Mouse (Mus musculus) ovary, postnatal 14 days (tissue): ENCODE data around the gene Nfx1.

Source experiments
- DNase-seq: peaks from one replicate; pipeline ENCODE4 v3.0.0; 2022; ENCODE audit warnings: low spot score

Gene Nfx1

GRCm38 (mm10) chr4:40976651-40977050 lies 5.9 kb downstream of the Nfx1 start:
- DNase-seq: no peak

DNA sequence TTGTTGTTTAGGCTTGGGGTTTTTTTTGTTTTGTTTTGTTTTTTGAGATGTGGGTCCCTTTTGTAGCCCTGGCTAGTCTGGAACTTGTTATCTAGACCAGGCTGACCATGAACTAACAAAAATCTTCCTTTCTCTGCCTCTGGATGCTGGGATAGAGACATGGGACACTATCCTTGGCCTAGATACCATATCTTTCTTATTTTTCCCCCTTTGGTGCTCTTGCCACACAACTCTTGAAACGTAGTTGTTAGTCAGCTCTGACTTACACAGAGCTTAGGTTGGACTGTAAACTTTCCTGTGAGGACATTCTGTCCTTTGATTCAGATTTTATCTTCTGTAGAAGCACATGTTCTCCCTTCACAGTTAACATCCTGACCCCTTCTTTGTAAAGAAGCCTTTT lies 8.7 kb downstream of the Nfx1 start:
- no peak for DNase-seq

GRCm38 (mm10) chr4:40982486-40982885 lies 11.8 kb downstream of the Nfx1 start:
- DNase-seq: no peak

DNA sequence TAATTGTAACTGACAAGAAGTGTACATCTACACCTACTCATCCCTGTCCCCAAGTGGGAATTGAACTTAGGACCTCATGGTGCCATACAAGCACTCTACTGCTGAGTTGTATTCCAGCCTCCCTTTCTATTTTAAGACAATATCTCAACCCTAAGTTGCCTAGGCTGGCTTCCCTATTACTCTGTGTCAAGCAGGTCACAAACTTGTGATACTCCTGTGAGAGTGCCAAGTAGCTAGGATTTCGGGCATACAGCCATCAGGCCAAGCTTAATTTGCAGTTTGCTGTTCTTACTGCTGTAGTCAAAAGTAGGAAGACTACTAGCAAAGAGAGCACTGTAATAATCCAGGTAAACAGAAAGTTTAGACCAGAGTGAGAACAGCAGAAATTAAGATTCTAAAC lies 13.0 kb downstream of the Nfx1 start:
- DNase-seq: no peak

DNA sequence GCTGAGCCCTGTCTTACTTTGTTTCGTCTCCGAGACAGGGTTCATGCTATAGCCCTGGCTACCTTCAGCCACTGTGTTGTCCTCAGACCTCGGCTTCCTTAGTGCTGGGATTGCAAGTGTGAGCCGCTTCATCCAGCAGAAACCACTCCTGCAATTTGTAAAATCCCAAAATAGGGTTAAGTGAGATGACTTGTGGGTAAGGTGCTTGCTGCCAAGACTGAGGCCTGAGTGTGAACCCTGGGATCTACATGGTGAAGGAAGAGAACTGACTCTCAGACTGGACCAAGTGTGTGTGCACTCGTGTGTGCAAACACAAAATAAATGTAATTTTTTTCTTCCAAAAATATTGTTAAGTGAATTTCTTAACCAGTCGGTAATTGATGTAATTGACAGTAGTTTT lies 18.9 kb downstream of the Nfx1 start:
- no peak for DNase-seq

DNA sequence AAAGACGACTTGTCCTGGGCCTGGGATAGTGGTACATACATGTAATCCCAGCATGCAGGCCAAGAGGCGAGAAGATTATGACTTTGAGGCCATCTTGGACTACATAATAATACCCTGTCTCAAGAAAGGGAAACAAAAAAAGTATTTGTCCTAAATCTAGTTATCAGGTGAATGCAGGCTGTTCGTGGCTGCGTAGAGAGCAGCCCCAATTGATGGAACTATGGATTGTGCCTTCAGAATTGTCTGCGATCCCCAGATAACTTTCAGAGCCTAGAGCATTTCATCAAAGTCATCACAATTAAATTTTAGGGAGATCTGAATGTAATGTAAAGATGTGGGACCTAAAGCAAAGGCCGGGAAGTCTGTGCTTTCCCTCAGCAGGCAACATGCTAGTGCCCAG lies 25.6 kb downstream of the Nfx1 start:
- DNase-seq: no peak

GRCm38 (mm10) chr4:40997916-40998315 lies 27.2 kb downstream of the Nfx1 start:
- no peak for DNase-seq

- DNase-seq: no peak
Measured at GRCm38 (mm10) chr4:41000271-41000670, 29.6 kb downstream of the Nfx1 start.

DNA sequence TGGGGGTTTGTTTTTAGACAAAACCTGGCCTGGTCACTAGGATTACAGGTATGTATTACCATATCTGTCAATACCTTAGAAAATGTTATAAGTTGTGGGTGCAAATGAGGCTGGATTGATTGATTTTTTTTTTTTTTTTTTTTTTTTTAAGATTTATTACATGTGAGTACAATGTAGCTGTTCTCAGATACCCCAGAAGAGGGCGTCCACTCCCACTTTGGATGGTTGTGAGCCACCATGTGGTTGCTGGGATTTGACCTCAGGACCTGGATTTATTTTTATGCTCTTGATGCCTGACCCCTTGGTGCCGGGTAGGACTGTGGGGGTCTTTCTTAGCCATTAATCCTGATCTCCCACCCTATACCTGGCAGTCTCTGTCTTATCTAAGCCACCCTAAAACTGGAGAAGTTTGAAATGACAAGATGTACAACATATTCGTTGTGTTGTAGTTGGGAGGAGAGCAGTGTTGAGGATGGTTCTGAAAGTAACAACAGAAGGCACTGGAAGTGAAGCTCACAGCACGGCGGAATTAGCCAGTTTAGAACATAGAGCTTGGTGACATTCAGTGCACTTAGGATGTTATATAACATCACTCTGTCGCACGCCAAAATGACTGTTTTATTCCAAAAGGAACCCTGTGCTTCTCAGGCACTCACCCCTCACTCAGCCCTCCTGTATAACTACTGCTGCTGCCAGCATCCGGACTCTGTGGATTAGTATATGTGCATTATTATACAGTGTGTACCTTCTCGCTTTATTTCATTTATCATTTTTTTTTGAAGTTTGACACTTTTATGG lies 30.3 kb downstream of the Nfx1 start:
- no peak for DNase-seq

GRCm38 (mm10) chr4:41013351-41013750 lies 42.6 kb downstream of the Nfx1 start:
- no peak for DNase-seq

GRCm38 (mm10) chr4:41015798-41016197 lies 45.1 kb downstream of the Nfx1 start:
- no peak for DNase-seq

DNA sequence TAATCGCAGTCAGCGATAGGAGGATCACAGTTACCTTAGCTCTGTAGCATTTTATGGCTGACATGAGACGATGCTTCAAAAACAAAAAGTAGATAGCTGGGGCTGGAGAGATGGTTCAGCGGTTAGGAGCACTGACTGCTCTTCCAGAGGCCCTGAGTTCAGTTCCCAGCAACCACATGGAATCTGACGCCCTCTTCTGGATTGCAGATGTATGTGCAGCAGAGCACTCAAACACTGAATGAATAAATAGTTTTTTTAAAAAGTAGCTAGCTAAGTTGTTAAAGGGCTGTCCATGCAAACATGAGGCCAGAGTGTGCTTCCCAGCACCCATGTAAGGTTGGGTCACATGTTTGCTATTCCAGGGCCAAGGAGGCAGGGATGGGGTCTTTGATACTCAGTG lies 50.4 kb downstream of the Nfx1 start:
- no peak for DNase-seq

- no peak for DNase-seq
Measured at GRCm38 (mm10) chr4:41026086-41026787, 55.5 kb downstream of the Nfx1 start.

DNA sequence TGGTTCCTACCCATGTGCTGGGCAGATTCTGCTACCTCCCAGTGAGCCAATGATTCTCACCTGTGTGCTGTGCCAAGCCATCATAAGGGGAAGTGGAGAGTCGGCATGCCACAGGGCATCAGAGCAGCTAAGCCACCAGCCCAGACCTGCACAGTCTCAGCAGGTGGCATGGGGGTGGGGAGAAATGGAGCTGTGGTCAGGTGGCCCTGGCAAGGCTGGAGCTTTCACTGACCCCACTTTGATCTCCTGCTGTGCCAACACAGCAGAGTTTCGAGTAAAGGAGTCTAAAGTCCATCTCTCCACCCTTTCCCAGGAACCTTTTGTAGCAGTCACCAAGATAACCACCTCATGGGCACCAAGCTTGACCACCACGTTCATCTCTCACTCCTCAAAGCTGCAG lies 57.2 kb downstream of the Nfx1 start:
- DNase-seq: no peak

DNA sequence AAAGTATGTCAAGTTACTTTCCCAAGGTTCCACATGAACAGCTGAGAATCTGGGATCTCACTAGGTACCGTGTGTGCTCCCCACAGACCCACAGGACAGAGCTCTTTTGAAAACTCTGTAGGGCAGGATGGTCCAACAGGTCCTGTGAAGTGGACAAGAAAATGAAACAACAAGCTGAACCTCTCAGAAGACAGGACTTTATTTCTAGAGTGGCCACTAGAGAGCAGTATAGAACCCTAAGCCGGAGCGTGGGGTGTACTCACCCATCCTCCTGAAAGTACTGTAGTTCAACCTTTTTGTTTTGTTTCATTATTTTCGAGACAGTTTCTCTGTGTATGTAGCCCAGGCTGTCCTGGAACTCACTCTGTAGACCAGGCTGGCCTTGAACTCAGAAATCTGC lies 57.6 kb downstream of the Nfx1 start:
- DNase-seq: no peak

DNA sequence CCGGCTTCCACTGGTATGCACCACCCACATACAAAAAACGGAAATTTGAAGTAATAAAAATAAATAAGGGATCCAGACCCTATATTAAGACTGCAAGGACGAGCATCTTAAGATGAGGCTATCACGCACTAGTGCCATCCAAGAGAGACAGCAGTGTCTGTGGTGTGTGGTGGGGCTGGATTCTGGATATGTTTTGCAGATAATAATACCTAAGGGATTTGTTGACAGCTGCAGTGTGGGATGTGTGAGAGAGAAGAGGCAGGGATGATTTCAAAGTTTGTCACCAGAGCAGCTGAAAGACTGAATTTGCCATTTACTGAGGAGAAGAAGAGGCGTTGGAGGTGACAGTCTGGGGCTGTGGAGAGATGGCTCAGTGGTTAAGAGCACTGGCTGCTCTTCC lies 58.7 kb downstream of the Nfx1 start:
- DNase-seq: no peak

DNA sequence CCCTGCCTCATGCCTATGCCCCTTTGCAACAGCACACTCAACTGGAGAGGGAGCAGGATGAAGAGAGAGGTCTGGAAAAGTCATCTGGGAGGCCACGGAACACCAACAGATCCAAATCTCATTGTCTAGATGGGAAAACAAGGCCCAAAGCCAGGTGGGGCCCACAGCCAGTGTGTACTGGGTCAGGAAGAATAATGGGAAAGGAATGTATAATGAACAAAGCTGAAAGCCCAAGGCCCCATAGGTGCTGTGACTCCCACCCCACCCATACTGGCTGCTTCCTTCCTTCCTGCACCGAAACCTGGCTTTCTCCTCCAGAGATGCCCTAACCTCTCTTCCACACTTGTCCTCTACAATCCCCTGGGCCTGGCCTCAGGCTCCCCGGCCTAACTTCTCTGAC lies 60.5 kb downstream of the Nfx1 start:
- no peak for DNase-seq

- no peak for DNase-seq
Measured at GRCm38 (mm10) chr4:41037942-41038341, 67.2 kb downstream of the Nfx1 start.

DNA sequence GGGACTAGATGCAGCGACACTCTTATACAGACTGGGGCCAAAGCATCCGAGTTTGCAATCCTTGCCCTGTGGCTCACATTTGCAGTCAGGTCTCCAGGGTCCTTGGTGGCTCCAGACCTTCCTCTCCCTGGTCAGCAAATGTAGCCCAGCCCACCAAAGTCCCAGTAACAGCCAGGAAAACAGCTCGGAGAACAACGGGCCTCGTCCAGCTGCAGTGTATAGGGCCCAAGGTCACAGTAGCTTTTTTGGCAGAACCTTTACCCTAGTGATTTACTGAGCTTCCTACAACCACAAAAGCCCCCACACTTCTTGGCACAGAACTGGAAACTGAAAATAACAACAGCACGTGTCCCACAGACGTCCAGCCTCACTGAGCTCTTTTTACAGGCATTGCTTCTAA lies 70.3 kb downstream of the Nfx1 start:
- no peak for DNase-seq

- DNase-seq: no peak
Measured at GRCm38 (mm10) chr4:41042880-41043279, 72.2 kb downstream of the Nfx1 start.

DNA sequence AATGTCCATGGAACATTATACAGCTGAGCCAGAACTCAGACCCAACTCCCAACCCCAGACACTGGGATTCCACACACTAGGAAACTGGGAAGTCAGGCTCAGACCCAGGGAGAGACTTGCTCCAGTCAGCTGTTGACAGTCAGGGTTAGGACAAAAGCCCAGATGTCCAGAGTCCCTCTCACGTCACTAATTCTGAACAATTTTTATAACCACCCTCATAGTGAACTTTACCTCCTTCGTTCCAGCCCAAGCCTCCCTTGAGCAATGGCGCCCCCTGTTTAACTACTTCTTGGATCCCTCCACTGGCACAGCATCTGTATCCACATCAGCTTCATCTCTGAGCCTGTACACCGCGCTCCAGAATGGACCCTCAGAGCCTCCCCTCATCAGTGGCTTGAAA lies 73.3 kb downstream of the Nfx1 start:
- no peak for DNase-seq

DNA sequence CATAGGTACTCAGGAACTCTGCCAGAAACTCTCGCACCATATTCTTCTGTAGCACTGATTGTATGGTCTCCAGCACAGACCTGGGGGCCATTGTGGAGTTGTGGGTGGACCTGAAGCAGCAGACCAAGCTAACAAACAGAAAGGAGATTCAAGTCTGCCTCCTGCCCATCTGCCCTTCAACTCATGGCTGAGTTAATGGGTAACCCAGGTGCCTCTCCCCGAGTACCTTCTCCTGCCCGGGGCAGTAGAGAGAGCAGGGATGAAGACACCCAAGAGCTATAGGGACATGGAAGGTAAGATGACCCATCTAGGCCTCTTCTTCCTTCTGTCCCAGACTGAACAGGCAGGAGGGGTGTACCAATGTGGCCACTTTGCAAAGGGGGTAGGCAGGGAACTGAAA lies 74.6 kb downstream of the Nfx1 start:
- DNase-seq: no peak

DNA sequence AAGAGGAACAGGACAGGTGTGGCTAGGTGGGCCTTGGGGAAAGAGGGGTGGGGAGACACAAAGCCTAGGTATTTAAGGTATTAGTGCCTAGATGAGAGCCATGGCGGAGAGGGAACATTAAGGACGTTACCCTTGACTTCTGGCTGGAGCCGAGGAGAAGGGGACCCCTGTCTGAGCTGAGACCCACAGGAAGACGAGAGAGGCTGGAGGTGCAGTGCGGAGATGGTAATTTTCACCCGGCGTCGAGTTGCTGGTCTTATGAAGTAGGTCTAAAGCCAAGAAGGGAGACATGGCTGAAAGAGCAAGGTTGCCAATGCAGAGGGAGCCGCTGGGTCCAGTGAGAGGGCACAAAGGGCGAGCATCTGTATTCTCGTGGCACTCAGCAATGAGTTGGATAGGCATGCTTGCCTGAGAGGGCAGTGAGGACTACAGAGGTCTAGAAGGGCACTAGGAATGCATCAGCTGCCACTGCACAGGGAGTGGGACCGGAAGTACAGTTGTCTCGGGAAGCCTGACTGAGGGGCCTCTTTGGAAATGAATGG lies 75.6 kb downstream of the Nfx1 start:
- no peak for DNase-seq
